14 mouse cellular contexts compared by ENCODE assay signal in the genomic region with DNA sequence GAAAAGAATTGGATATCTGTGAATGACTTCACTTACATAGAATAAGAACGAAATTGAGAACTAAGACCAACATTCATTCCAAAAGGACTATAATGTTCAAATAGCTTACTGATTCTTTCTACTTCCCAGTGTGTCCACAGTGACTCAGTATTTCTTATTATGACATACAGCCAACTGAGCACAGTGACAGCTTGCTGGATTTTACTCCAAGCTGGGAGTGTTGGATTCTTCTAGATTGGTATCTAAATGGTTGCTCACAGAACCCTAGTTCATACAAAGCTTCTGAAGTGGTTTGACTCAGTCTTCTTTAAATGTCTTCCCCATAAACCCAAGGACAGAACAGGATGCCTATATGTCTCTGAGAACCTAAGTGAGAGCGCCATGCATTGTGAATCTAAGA.
"Had no signal": no experiment of that assay in that cellular context is flagged by ENCODE, and none has a peak within 500 bp of the region (broad histone marks: within the 10 kb centered on the region; RNA-seq: fewer than 3 reads in every experiment).

No protein-coding gene starts in this region.

- H3K27ac ChIP-seq: lung, embryonic 15.5 days; macrophage; midbrain, embryonic 13.5 days; midbrain, embryonic 15.5 days; neural tube, embryonic 12.5 days; stomach, embryonic 15.5 days; stomach, postnatal 0 days had no signal

- DNase-seq: lung, adult 2 months; lung, postnatal 14 days; lung, postnatal 36 days; thymus, adult 2 months; thymus, postnatal 25 days; thymus, postnatal 4 days had no signal

- H3K4me3 ChIP-seq: lung, embryonic 15.5 days; megakaryocyte, embryonic 14.5 days; midbrain, embryonic 13.5 days; midbrain, embryonic 15.5 days; neural tube, embryonic 12.5 days; stomach, embryonic 15.5 days had no signal

- H3K4me1 ChIP-seq: lung, embryonic 15.5 days; megakaryocyte, embryonic 14.5 days; midbrain, embryonic 13.5 days; midbrain, embryonic 15.5 days; neural tube, embryonic 12.5 days; stomach, embryonic 15.5 days had no signal
